Mouse (Mus musculus): Measurements from ENCODE around the gene Cryzl2. TPM values are rescaled to one million over a fixed set of nuclear protein-coding genes. Genes with fewer than 3 reads are reported as not detected.
A peak's percentile ranks its signal among the peaks of the same experiment; 100 is the strongest.

The Cryzl2 gene
- polyA plus RNA-seq (2012; rRNA removed): 412 and 442 TPM in 2 replicates

DNA sequence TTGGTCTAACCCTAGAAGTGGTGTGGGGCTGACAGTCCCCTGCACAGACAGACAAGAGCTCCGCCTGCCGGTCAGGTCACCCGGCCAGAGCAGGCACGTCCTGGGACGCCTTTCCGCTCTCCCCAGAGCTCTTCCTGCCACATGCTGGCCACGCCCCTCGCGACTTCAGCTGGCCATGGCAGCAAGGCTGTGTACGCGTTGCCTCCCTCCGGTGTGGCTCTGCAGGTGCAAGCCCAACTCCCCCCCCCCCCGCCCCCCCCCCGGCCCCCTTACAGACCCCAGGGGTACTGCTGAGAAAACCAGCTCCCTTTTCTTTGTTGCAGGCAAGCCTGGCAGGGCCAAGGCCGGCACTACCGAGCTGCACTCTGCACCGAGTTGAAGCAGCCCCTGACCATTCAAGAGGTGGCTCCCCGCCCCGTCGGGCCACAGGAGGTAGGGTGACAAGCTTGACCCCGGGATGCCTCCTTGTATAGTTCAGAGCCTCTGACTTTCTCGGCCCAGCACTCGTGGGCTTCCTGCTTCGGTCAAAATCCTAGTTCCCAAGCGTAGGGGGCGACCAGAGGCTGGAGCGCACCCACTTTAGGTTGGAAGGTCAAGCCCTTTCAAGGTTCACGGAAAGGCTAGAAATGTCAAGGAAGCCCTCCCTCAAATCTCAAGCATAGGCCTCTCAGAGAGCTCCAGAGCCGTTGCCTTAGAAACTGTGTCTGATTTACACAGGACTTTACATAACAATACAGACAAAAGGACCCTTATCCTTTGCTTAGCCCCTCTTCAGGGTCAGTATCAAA, at the start of gene Cryzl2:
Gene Cryzl2, plus strand, starts transcription at position 157 of the 788 bp plus-strand sequence.
- H3K4me3 ChIP-seq (ENCODE audit: insufficient read depth, low read depth, low read length): peak within 1 kb of the TSS; percentile 58
- TF ChIP-seq POLR2A (IDR thresholded peaks at IDR 0.05; ENCODE audit: low read depth, low read length): peak; percentile 55
- peak; percentile 88 for TF ChIP-seq CTCF (conservative IDR thresholded peaks at IDR 0.05; ENCODE audit: insufficient read depth, insufficient read length, low read depth, low read length)
- H3K4me1 ChIP-seq (ENCODE audit: control insufficient read depth, insufficient read depth, low read length): peaks cover 12% of the 10 kb centered on the region
- no peaks in the 10 kb centered on the region for H3K27me3 ChIP-seq (replicated peaks; ENCODE audit: control insufficient read depth, insufficient read depth, low read length)
- peak within 1 kb of the TSS; percentile 93 for H3K27ac ChIP-seq (ENCODE audit: insufficient read depth, low read depth, low read length)
- DNase-seq: peak; percentile 94
- WGBS: 6% methylated on average over 29 of the region's 29 CpGs
- H3K36me3 ChIP-seq (ENCODE audit: control insufficient read depth, insufficient read depth, low read length): peaks cover 3% of the 10 kb centered on the region

- Histone ChIP-seq H3K36me3 (ENCODE audit: control insufficient read depth, insufficient read depth, low read length) (no peaks in the 10 kb centered on the region), H3K4me1 (ENCODE audit: control insufficient read depth, insufficient read depth, low read length) (peaks cover 5% of the 10 kb centered on the region; the same call in 1 of the 2 replicates), H3K27me3 (replicated peaks; ENCODE audit: control insufficient read depth, insufficient read depth, low read length) (no peaks in the 10 kb centered on the region), H3K27ac (ENCODE audit: insufficient read depth, low read depth, low read length) (no peak overlapping the region), H3K4me3 (ENCODE audit: insufficient read depth, low read depth, low read length) (no peak overlapping the region)
- DNase-seq: no peak
- no peak for TF ChIP-seq POLR2A (IDR thresholded peaks at IDR 0.05; ENCODE audit: low read depth, low read length)
- TF ChIP-seq CTCF (conservative IDR thresholded peaks at IDR 0.05; ENCODE audit: insufficient read depth, insufficient read length, low read depth, low read length): no peak
- WGBS: 64% methylated on average over 2 of the region's 2 CpGs
Measured at GRCm38 (mm10) chr1:157409648-157410047, 48.7 kb upstream of the Cryzl2 start.

GRCm38 (mm10) chr1:157410937-157411336, 47.4 kb upstream of the Cryzl2 start:
- Histone ChIP-seq H3K27ac (ENCODE audit: insufficient read depth, low read depth, low read length) (peak overlapping the region; percentile 22; the same call in 1 of the 2 replicates), H3K4me3 (ENCODE audit: insufficient read depth, low read depth, low read length) (peak overlapping the region; percentile 85), H3K27me3 (replicated peaks; ENCODE audit: control insufficient read depth, insufficient read depth, low read length) (no peaks in the 10 kb centered on the region), H3K36me3 (ENCODE audit: control insufficient read depth, insufficient read depth, low read length) (no peaks in the 10 kb centered on the region), H3K4me1 (ENCODE audit: control insufficient read depth, insufficient read depth, low read length) (peaks cover 5% of the 10 kb centered on the region; the same call in 1 of the 2 replicates)
- DNase-seq: no peak
- WGBS: 17% methylated on average over 8 of the region's 8 CpGs
- TF ChIP-seq CTCF (conservative IDR thresholded peaks at IDR 0.05; ENCODE audit: insufficient read depth, insufficient read length, low read depth, low read length) (no peak), POLR2A (IDR thresholded peaks at IDR 0.05; ENCODE audit: low read depth, low read length) (no peak)

- Histone ChIP-seq H3K4me1 (ENCODE audit: control insufficient read depth, insufficient read depth, low read length) (peaks cover 5% of the 10 kb centered on the region; the same call in 1 of the 2 replicates), H3K27ac (ENCODE audit: insufficient read depth, low read depth, low read length) (peak overlapping the region; percentile 40; the same call in 1 of the 2 replicates), H3K4me3 (ENCODE audit: insufficient read depth, low read depth, low read length) (peak overlapping the region; percentile 85), H3K36me3 (ENCODE audit: control insufficient read depth, insufficient read depth, low read length) (no peaks in the 10 kb centered on the region), H3K27me3 (replicated peaks; ENCODE audit: control insufficient read depth, insufficient read depth, low read length) (no peaks in the 10 kb centered on the region)
- 1% methylated on average over 4 of the region's 4 CpGs for WGBS
- DNase-seq: no peak
- TF ChIP-seq CTCF (conservative IDR thresholded peaks at IDR 0.05; ENCODE audit: insufficient read depth, insufficient read length, low read depth, low read length): no peak
- no peak for TF ChIP-seq POLR2A (IDR thresholded peaks at IDR 0.05; ENCODE audit: low read depth, low read length)
Measured at GRCm38 (mm10) chr1:157411341-157411710, 47.1 kb upstream of the Cryzl2 start.

- Histone ChIP-seq H3K27me3 (replicated peaks; ENCODE audit: control insufficient read depth, insufficient read depth, low read length) (no peaks in the 10 kb centered on the region), H3K4me3 (ENCODE audit: insufficient read depth, low read depth, low read length) (peak overlapping the region; percentile 85), H3K36me3 (ENCODE audit: control insufficient read depth, insufficient read depth, low read length) (no peaks in the 10 kb centered on the region), H3K27ac (ENCODE audit: insufficient read depth, low read depth, low read length) (peak overlapping the region; percentile 40; the same call in 1 of the 2 replicates), H3K4me1 (ENCODE audit: control insufficient read depth, insufficient read depth, low read length) (peaks cover 5% of the 10 kb centered on the region; the same call in 1 of the 2 replicates)
- TF ChIP-seq CTCF (conservative IDR thresholded peaks at IDR 0.05; ENCODE audit: insufficient read depth, insufficient read length, low read depth, low read length) (no peak; the same call in 1 of the 2 replicates), POLR2A (IDR thresholded peaks at IDR 0.05; ENCODE audit: low read depth, low read length) (no peak)
- peak; percentile 77 for DNase-seq
- WGBS: under 1% methylated on average over 84 of the region's 85 CpGs
Measured at GRCm38 (mm10) chr1:157411711-157412380, 46.5 kb upstream of the Cryzl2 start.

- Histone ChIP-seq H3K4me3 (ENCODE audit: insufficient read depth, low read depth, low read length) (peak within 1 kb of the TSS; percentile 85), H3K4me1 (ENCODE audit: control insufficient read depth, insufficient read depth, low read length) (peaks cover 5% of the 10 kb centered on the region; the same call in 1 of the 2 replicates), H3K36me3 (ENCODE audit: control insufficient read depth, insufficient read depth, low read length) (no peaks in the 10 kb centered on the region), H3K27ac (ENCODE audit: insufficient read depth, low read depth, low read length) (peak within 1 kb of the TSS; percentile 40; the same call in 1 of the 2 replicates), H3K27me3 (replicated peaks; ENCODE audit: control insufficient read depth, insufficient read depth, low read length) (no peaks in the 10 kb centered on the region)
- WGBS: 2% methylated on average over 62 of the region's 62 CpGs
- TF ChIP-seq POLR2A (IDR thresholded peaks at IDR 0.05; ENCODE audit: low read depth, low read length) (no peak), CTCF (conservative IDR thresholded peaks at IDR 0.05; ENCODE audit: insufficient read depth, insufficient read length, low read depth, low read length) (no peak)
- peak; percentile 98 for DNase-seq
Measured at GRCm38 (mm10) chr1:157412454-157413369, 45.7 kb upstream of the Cryzl2 start, which contains the start of gene Rasal2. Gene Rasal2, minus strand, starts transcription at chr1:157412595.

Measured in kidney, adult 2 months (tissue).